Mouse (Mus musculus) C2C12 (cell line): ENCODE data around the gene Kmt2d.

ENCODE experiments used
- CTCF ChIP-seq: IDR thresholded peaks from one replicate; pipeline ENCODE4 v1.5.1; 2011; ENCODE audit not compliant: control insufficient read depth, insufficient read depth, insufficient read length
- MAX ChIP-seq: IDR thresholded peaks from one replicate; pipeline ENCODE4 v1.6.1; 2011; ENCODE audit warnings: mild to moderate bottlenecking, control low read depth
- USF1 ChIP-seq: IDR thresholded peaks from one replicate; pipeline ENCODE4 v1.6.1; 2011; ENCODE audit warnings: low read depth, mild to moderate bottlenecking, control low read depth, moderate library complexity

DNA sequence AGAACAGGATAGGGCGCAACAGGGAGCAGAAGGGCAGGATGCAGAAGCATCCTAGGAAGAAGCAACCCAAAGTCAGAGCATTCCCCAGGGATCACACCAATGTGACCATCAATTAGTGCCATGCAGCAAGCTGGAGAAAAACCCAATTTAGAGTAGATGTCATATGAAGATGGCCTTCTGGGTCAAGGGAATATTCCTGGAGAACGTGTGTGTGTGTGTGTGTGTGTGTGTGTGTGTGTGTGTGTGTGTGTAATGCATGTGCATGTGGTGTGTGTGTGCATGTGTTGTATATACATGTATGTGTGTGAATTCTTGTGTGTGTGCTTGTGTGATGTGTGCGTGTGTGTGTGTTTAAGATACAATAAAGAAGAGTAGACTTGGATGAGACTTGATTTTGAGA lies 72.1 kb downstream of the Kmt2d start:
- TF ChIP-seq CTCF (no peak), MAX (no peak), USF1 (no peak)
